Mouse (Mus musculus): ENCODE results near the gene Ptges2. TPM values are rescaled to one million over a fixed set of nuclear protein-coding genes. Genes with fewer than 3 reads are reported as not detected.

Ptges2 gene
- total and polyA plus RNA-seq, 3 experiments, result 30.4 to 396 (median 47.0) TPM

- peaks cover 10% of the 10 kb centered on the region for H3K79me2 ChIP-seq (ENCODE audit: control insufficient read depth, insufficient read depth, low read length, poor library complexity)
- H3K27me3 ChIP-seq (ENCODE audit: control insufficient read depth in 1 of 2, insufficient read depth in 2 of 2, low read length in 2 of 2), result no peaks in the 10 kb centered on the region
- peaks cover 0 to 7% of the 10 kb centered on the region in 2 experiments; a peak in 1 of 4 replicates for H3K4me1 ChIP-seq (ENCODE audit: control insufficient read depth in 1 of 2, insufficient read depth in 2 of 2, low read length in 2 of 2)
- peak overlapping the region; percentile 87 for H3K27ac ChIP-seq (ENCODE audit: control insufficient read depth, low read depth, low read length)
- TF ChIP-seq SIN3A (IDR thresholded peaks at IDR 0.05; ENCODE audit: low read length) (peak; percentile 92), NRF1 (IDR thresholded peaks at IDR 0.05; ENCODE audit: insufficient read depth, low read depth, low read length, poor library complexity, severe bottlenecking) (peak; percentile 71), UBTF (IDR thresholded peaks at IDR 0.05; ENCODE audit: borderline replicate concordance, insufficient read depth, low read depth, low read length) (0 out of 2 replicates have a peak, but pooled peaks have one; percentile 34), POLR2A (IDR thresholded peaks at IDR 0.05; ENCODE audit: control insufficient read depth in 1 of 2, insufficient read depth in 1 of 2, low read depth in 1 of 2, low read length in 2 of 2, poor library complexity in 1 of 2) (peak in 1 of 2 experiments; percentile 42; a peak in 2 of 4 replicates), MXI1 (IDR thresholded peaks at IDR 0.05; ENCODE audit: low read depth, low read length) (peak; percentile 82), ELF1 (IDR thresholded peaks at IDR 0.05; ENCODE audit: low read depth, low read length) (no peak; the same call in 1 of the 2 replicates), ZKSCAN1 (IDR thresholded peaks at IDR 0.05; ENCODE audit: low read depth, low read length) (no peak)
- H3K4me3 ChIP-seq (ENCODE audit: control insufficient read depth in 1 of 2, insufficient read depth in 1 of 2, low read depth in 2 of 2, low read length in 2 of 2), result peak overlapping the region; percentile 74 to 83
- DNase-seq (ENCODE audit: low read depth, low spot score), result peak; percentile 97
- H3K9ac ChIP-seq (ENCODE audit: control insufficient read depth, low read depth, low read length, poor library complexity, severe bottlenecking), result peak overlapping the region; percentile 92
- H3K9me3 ChIP-seq (replicated peaks; ENCODE audit: insufficient read depth, low read length), result no peaks in the 10 kb centered on the region
- H3K36me3 ChIP-seq (ENCODE audit: control insufficient read depth in 1 of 2, insufficient read depth in 2 of 2, low read length in 2 of 2), result no peaks in the 10 kb centered on the region
These were observed 388 bp downstream of the Ptges2 start for GRCm38 (mm10) chr2:32395946-32396621.

- no peaks in the 10 kb centered on the region for H3K9me3 ChIP-seq (replicated peaks; ENCODE audit: insufficient read depth, low read length)
- no peaks in the 10 kb centered on the region for H3K27me3 ChIP-seq (ENCODE audit: control insufficient read depth in 1 of 2, insufficient read depth in 2 of 2, low read length in 2 of 2)
- H3K79me2 ChIP-seq (ENCODE audit: control insufficient read depth, insufficient read depth, low read length, poor library complexity), result peaks cover 10% of the 10 kb centered on the region
- H3K36me3 ChIP-seq (ENCODE audit: control insufficient read depth in 1 of 2, insufficient read depth in 2 of 2, low read length in 2 of 2), result no peaks in the 10 kb centered on the region
- H3K27ac ChIP-seq (ENCODE audit: control insufficient read depth, low read depth, low read length), result peak overlapping the region; percentile 36
- peak overlapping the region; percentile 92 for H3K9ac ChIP-seq (ENCODE audit: control insufficient read depth, low read depth, low read length, poor library complexity, severe bottlenecking)
- peaks cover 0 to 7% of the 10 kb centered on the region in 2 experiments; a peak in 1 of 4 replicates for H3K4me1 ChIP-seq (ENCODE audit: control insufficient read depth in 1 of 2, insufficient read depth in 2 of 2, low read length in 2 of 2)
- H3K4me3 ChIP-seq (ENCODE audit: control insufficient read depth in 1 of 2, insufficient read depth in 1 of 2, low read depth in 2 of 2, low read length in 2 of 2), result peak overlapping the region; percentile 74 to 83
- no peak for DNase-seq (ENCODE audit: low read depth, low spot score)
- TF ChIP-seq KAT2A (conservative IDR thresholded peaks at IDR 0.05; ENCODE audit: low read depth, low read length) (no peak), MXI1 (IDR thresholded peaks at IDR 0.05; ENCODE audit: low read depth, low read length) (no peak; the same call in 1 of the 2 replicates), ZC3H11A (IDR thresholded peaks at IDR 0.05; ENCODE audit: low read depth, low read length) (no peak), NELFE (IDR thresholded peaks at IDR 0.05; ENCODE audit: low read depth, low read length) (no peak), CHD1 (IDR thresholded peaks at IDR 0.05; ENCODE audit: low read depth, low read length) (no peak; the same call in 1 of the 2 replicates), MAFK (IDR thresholded peaks at IDR 0.05; ENCODE audit: borderline replicate concordance, low read depth, low read length) (no peak), ELF1 (IDR thresholded peaks at IDR 0.05; ENCODE audit: low read depth, low read length) (no peak), RAD21 (IDR thresholded peaks at IDR 0.05; ENCODE audit: low read depth, low read length) (no peak), BHLHE40 (IDR thresholded peaks at IDR 0.05; ENCODE audit: borderline replicate concordance, low read depth, low read length) (no peak), TAL1 (IDR thresholded peaks at IDR 0.05; ENCODE audit: low read length) (no peak), RCOR1 (IDR thresholded peaks at IDR 0.05; ENCODE audit: low read depth, low read length) (no peak), E2F4 (IDR thresholded peaks at IDR 0.05; ENCODE audit: borderline replicate concordance, low read depth, low read length) (no peak), USF2 (IDR thresholded peaks at IDR 0.05; ENCODE audit: borderline replicate concordance in 1 of 2, insufficient read depth in 1 of 2, low read depth in 1 of 2, low read length in 2 of 2) (no peak), POLR2A (IDR thresholded peaks at IDR 0.05; ENCODE audit: control insufficient read depth in 1 of 2, insufficient read depth in 1 of 2, low read depth in 1 of 2, low read length in 2 of 2, poor library complexity in 1 of 2) (no peak), MAZ (IDR thresholded peaks at IDR 0.05; ENCODE audit: low read depth, low read length) (no peak)
These were observed 999 bp downstream of the Ptges2 start for GRCm38 (mm10) chr2:32396695-32397094.

Measured in MEL (cell line).